Mouse (Mus musculus) limb, embryonic 14.5 days (tissue): ENCODE measurements around the gene Tspan12. TPM values are rescaled to one million over a fixed set of nuclear protein-coding genes. Genes with fewer than 3 reads are reported as not detected.
A peak's percentile ranks its signal among the peaks of the same experiment; 100 is the strongest.

Experiments
- ATAC-seq: fragments of 200-750 bp; cut with Nextera tagmentation; 2 replicates; pipeline ENCODE4 v1.8.0; 2017; ENCODE audit warnings: low read depth, moderate number of reproducible peaks, moderate TSS enrichment; ENCODE audit not compliant: low FRiP score
- DNase-seq: peaks from one replicate; pipeline ENCODE4 v3.0.0-alpha.2; 2015; ENCODE audit warnings: low spot score
- H3K27ac ChIP-seq: fragments of 300-500 bp; sonication (generic); replicated peaks from 2 replicates; pipeline ENCODE4 v1.5.1; 2014; ENCODE audit warnings: low read depth, mild to moderate bottlenecking, low read length, moderate library complexity, mixed read lengths
- H3K27me3 ChIP-seq: fragments of 300-500 bp; sonication (generic); 2 replicates; pipeline ENCODE4 v1.6.1; 2014; ENCODE audit warnings: low read length, mixed read lengths; ENCODE audit not compliant: control insufficient read depth, insufficient read depth
- H3K36me3 ChIP-seq: fragments of 300-500 bp; sonication (generic); 2 replicates; pipeline ENCODE4 v1.6.1; 2014; ENCODE audit warnings: mild to moderate bottlenecking, low read length, moderate library complexity, mixed read lengths; ENCODE audit not compliant: control insufficient read depth, insufficient read depth
- H3K4me1 ChIP-seq: fragments of 300-500 bp; sonication (generic); 2 replicates; pipeline ENCODE4 v1.6.1; 2014; ENCODE audit warnings: antibody characterized with exemption, low read length, mixed read lengths; ENCODE audit not compliant: control insufficient read depth, insufficient read depth
- H3K4me2 ChIP-seq: fragments of 300-500 bp; sonication (generic); replicated peaks from 2 replicates; pipeline ENCODE4 v1.6.1; 2014; ENCODE audit warnings: low read depth, mild to moderate bottlenecking, low read length, moderate library complexity; ENCODE audit not compliant: severe bottlenecking
- H3K4me3 ChIP-seq: fragments of 300-500 bp; sonication (generic); replicated peaks from 2 replicates; pipeline ENCODE4 v1.5.1; 2014; ENCODE audit warnings: low read length
- H3K9ac ChIP-seq: fragments of 300-500 bp; sonication (generic); 2 replicates; pipeline ENCODE4 v1.6.1; 2014; ENCODE audit warnings: mild to moderate bottlenecking, low read depth, low read length, moderate library complexity; ENCODE audit not compliant: severe bottlenecking
- H3K9me3 ChIP-seq: fragments of 300-500 bp; sonication (generic); 2 replicates; pipeline ENCODE4 v1.6.1; 2016; ENCODE audit warnings: low read length; ENCODE audit not compliant: control insufficient read depth
- POLR2A ChIP-seq: fragments of 200-500 bp; IDR thresholded peaks from 2 replicates; pipeline ENCODE4 v1.8.0; 2012; ENCODE audit warnings: inconsistent platforms, mild to moderate bottlenecking, moderate library complexity, borderline replicate concordance; ENCODE audit not compliant: insufficient read depth, insufficient read length; ENCODE audit errors: extremely low read depth
- WGBS: fragments of 180-500 bp; shearing (Covaris S2); extraction: QIAGEN DNeasy Blood & Tissue Kit; methylation state at CpG from one replicate; pipeline ENCODE4 v1.1.7; 2014; 5-methylcytosine and 5-hydroxymethylcytosine counted together
- polyA plus RNA-seq, 2 experiments: library from polyadenylated mRNA; depleted of rRNA in 1 of 2; stranded (reverse) in 1 of 2; unstranded in 1 of 2; fragments of >200 nt; fragmentation: Nextera tagmentation in 1 of 2; extraction: Ambion mirVana in 1 of 2; gene quantifications; 2 replicates each; pipeline versions ENCODE4 v1.2.1 to v1.2.3; 2012 to 2014

Gene Tspan12
- polyA plus RNA-seq, 2 experiments: 10.2 to 34.0 TPM

- Histone ChIP-seq H3K27ac (no peak overlapping the region), H3K4me3 (no peak overlapping the region), H3K4me1 (0 out of 2 replicates have a peak, but pooled peaks cover 7% of the 10 kb centered on the region), H3K27me3 (no peaks in the 10 kb centered on the region), H3K4me2 (no peak overlapping the region), H3K9ac (no peak overlapping the region), H3K36me3 (peaks cover 10% of the 10 kb centered on the region; the same call in 1 of the 2 replicates), H3K9me3 (no peaks in the 10 kb centered on the region)
- TF ChIP-seq POLR2A: no peak
- ATAC-seq: no peak
- DNase-seq: no peak
- 45% methylated on average over 11 of the region's 11 CpGs for WGBS
Measured at GRCm38 (mm10) chr6:21787757-21788156, 64.6 kb downstream of the Tspan12 start.

GRCm38 (mm10) chr6:21787274-21787673 lies 65.0 kb downstream of the Tspan12 start:
- Histone ChIP-seq H3K9me3 (no peaks in the 10 kb centered on the region), H3K4me2 (no peak overlapping the region), H3K27me3 (no peaks in the 10 kb centered on the region), H3K36me3 (peaks cover 10% of the 10 kb centered on the region; the same call in 1 of the 2 replicates), H3K4me1 (0 out of 2 replicates have a peak, but pooled peaks cover 7% of the 10 kb centered on the region), H3K9ac (no peak overlapping the region), H3K4me3 (no peak overlapping the region), H3K27ac (no peak overlapping the region)
- ATAC-seq: no peak
- 42% methylated on average over 6 of the region's 6 CpGs for WGBS
- TF ChIP-seq POLR2A: no peak
- DNase-seq: no peak

GRCm38 (mm10) chr6:21774213-21774916 lies 78.0 kb downstream of the Tspan12 start:
- Histone ChIP-seq H3K4me2 (no peak overlapping the region), H3K4me3 (no peak overlapping the region), H3K27ac (no peak overlapping the region), H3K36me3 (no peaks in the 10 kb centered on the region), H3K9ac (no peak overlapping the region), H3K9me3 (no peaks in the 10 kb centered on the region), H3K27me3 (no peaks in the 10 kb centered on the region), H3K4me1 (no peaks in the 10 kb centered on the region; the same call in 1 of the 2 replicates)
- 61% methylated on average over 7 of the region's 7 CpGs for WGBS
- no peak for ATAC-seq
- no peak for DNase-seq
- no peak for TF ChIP-seq POLR2A

GRCm38 (mm10) chr6:21769447-21769809 lies 82.9 kb downstream of the Tspan12 start:
- 25% methylated on average over 1 of the region's 1 CpGs for WGBS
- Histone ChIP-seq H3K9ac (no peak overlapping the region), H3K4me1 (peaks cover 3% of the 10 kb centered on the region), H3K9me3 (no peaks in the 10 kb centered on the region), H3K4me2 (no peak overlapping the region), H3K27me3 (no peaks in the 10 kb centered on the region), H3K4me3 (no peak overlapping the region), H3K27ac (no peak overlapping the region), H3K36me3 (no peaks in the 10 kb centered on the region)
- TF ChIP-seq POLR2A: no peak
- ATAC-seq: peak; percentile 68
- DNase-seq: peak; percentile 23

GRCm38 (mm10) chr6:21768745-21769446 lies 83.4 kb downstream of the Tspan12 start:
- peak; percentile 66 for ATAC-seq
- H3K9me3 ChIP-seq: no peaks in the 10 kb centered on the region
- no peak for TF ChIP-seq POLR2A
- H3K27ac ChIP-seq: 0 out of 2 replicates have a peak overlapping the region, but pooled peaks have one; percentile 6
- no peak overlapping the region for H3K4me3 ChIP-seq
- peaks cover 3% of the 10 kb centered on the region for H3K4me1 ChIP-seq
- no peak overlapping the region for H3K4me2 ChIP-seq
- DNase-seq: peak; percentile 29
- H3K9ac ChIP-seq: no peak overlapping the region
- no peaks in the 10 kb centered on the region for H3K27me3 ChIP-seq
- 53% methylated on average over 9 of the region's 9 CpGs for WGBS
- H3K36me3 ChIP-seq: no peaks in the 10 kb centered on the region
